Mouse (Mus musculus): ENCODE measurements at regions not wholly inside any gene's neighbourhood (a gene's known extent, or its start where the extent isn't known, plus 50 kb on each side); places are given as distances from the start of the nearest gene placed in this dataset.
A peak's percentile ranks its signal among the peaks of the same experiment; 100 is the strongest.
"Not testable (repeated sequence)": the region's sequence is repeated elsewhere in the genome, so short reads cannot be mapped to it uniquely, and the experiment has no call there.

DNA sequence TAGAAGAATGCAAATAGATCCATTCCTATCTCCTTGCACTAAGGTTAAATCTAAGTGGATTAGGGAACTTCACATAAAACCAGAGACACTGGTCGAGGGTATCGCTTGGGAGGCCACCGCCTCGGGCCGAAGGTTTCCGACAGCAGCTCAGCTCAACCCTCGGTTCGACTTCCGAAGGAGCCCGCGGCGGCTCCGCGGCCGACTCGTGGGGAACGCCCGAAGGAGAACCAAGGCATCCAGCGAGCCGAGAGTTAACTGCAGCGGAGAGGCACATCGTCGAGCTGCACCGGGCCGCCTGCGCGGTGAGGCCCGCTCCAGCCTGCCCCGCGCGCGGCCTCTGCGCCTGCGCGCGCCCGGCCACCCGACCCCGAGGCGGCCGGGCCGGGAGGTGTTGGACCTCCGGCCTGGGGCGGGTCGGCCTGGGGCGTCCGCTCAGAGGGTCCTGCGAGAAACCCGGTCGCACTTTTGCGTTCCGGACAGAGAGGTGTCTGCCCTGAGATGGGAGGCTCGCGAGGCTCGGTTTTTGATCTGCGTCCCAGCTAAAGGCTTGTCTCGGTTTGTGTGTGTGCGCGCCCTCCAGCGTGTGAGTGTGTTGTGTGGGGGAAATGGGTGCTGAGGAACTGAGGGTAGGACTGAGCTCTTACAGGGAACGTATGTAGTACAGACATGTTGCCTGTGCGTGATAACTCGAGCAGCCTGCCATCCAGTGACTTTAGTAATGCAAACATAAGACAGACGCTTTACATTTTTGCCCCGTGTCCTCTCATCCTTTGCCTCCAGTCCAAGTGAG lies 50.9 kb upstream of the Vmn2r9 start:
- H3K36me3 ChIP-seq; H3K27me3 ChIP-seq; H3K4me1 ChIP-seq; H3K27ac ChIP-seq; H3K9me3 ChIP-seq (replicated peaks); H3K9ac ChIP-seq: not testable (repeated sequence)
- WGBS, result 3% methylated on average over 33 of the region's 65 CpGs
- ATAC-seq (replicated peaks; ENCODE audit: low FRiP score), result peak; percentile 100
- peak overlapping the region; percentile 29 for H3K4me3 ChIP-seq (replicated peaks)
- peak overlapping the region; percentile 56 for H3K4me2 ChIP-seq

All from kidney, embryonic 15.5 days (tissue).